Mouse (Mus musculus) right cerebral cortex, adult 18-20 months (tissue): Measurements from ENCODE around the gene Flt3l.
"Not testable (repeated sequence)": the region's sequence is repeated elsewhere in the genome, so short reads cannot be mapped to it uniquely, and the experiment has no call there.

Source experiments
- DNase-seq: peaks from one replicate; pipeline ENCODE4 v3.0.0; 2022; ENCODE audit warnings: mixed read lengths

Flt3l gene

DNA sequence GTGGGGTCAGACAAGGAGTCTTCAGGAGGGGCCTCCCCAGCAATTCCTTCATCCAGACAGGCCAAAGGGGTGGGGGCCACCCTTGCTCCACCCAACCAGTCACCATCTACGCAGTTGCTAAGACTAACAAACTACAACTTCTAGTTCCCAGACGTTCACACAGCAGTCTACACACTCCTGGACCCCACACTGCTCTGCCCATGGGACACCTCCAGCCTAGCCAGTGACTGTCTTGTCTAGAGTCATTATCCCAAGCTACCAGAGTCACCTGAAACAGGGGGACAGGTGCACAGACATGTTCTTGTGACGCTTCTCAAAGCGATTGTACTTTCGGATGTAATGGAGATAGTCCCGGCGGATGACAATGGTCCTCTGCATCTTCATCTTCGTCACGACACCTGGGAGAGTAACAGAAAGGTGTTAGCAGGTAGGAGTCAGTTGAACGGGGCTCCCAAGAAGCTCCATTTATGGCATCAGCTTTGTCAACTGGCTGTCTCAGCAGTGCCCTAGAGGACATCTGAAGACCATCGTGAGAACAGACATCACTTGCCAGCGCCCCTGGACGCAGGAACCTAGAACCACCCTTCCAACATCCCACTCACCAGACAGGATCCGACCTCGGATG, 13.6 kb downstream of the Flt3l start:
- DNase-seq: no peak

GRCm38 (mm10) chr7:45121966-45122365, 14.3 kb downstream of the Flt3l start:
- no peak for DNase-seq

- no peak for DNase-seq
Observed at GRCm38 (mm10) chr7:45121404-45121803, 14.8 kb downstream of the Flt3l start.

DNA sequence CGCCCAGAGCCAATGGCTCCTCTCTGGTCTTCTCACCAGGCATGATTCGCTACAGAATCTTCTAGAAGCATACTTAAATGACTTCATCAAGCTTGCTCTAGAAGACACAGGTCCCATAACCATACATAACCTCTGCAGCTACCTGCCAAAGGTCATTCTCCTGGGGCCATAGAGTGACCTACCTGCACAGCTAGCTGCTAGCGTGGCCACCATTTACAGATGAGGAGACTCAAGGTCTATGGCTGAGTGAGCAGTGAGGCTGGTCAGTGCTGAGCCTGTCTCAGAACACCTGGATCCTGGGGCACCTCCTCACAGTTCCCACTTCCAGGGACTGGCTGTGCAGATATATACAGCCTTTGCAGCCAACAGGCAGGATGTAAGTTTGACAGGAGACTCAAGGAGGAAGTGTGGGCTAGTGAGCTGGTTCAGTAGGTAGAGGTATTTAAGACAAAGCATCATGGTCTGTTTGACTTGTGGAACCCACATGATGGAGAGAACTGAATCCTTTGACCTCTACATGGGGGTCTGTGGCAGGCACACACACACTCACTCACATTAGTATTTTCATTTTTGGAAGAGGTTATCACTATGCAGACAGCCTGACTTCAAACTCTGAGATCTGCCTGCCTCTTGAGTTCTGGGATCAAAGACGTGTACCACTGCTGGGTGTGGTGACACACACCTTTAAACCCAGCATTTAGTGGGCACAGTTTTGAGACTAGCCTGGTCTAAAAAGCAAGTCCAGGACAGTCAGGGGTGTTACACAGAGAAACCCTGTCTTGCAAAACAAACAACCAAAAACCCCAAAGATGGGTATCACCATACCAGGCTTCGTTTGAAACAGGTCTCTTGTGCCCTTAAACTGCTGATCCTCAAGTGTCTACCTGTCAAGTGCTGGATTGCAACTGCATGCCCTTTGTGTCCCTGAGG, 16.2 kb downstream of the Flt3l start:
- DNase-seq: no peak

GRCm38 (mm10) chr7:45118336-45118735, 17.9 kb downstream of the Flt3l start:
- no peak for DNase-seq

DNA sequence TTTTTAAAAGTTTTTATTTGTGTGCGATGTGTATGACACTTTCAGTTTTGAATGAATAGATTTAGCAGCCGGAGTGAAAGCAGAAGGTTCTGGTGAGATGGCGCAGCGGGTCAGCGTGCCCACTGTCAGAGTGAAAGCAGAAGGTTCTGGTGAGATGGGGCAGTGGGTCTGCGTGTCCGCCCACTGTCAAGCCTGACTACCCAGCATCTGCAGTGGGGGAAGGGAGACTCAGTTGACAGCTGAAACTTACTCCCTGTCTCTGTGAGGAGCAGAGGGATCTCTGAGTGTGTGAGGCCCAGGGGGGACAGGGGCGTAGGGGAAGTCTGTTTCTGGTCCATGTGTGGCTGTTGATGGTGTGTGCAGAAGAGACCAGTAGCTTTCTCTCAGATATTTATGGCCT, 18.7 kb downstream of the Flt3l start:
- DNase-seq: no peak

GRCm38 (mm10) chr7:45113476-45113875, 22.8 kb downstream of the Flt3l start:
- DNase-seq: no peak

DNA sequence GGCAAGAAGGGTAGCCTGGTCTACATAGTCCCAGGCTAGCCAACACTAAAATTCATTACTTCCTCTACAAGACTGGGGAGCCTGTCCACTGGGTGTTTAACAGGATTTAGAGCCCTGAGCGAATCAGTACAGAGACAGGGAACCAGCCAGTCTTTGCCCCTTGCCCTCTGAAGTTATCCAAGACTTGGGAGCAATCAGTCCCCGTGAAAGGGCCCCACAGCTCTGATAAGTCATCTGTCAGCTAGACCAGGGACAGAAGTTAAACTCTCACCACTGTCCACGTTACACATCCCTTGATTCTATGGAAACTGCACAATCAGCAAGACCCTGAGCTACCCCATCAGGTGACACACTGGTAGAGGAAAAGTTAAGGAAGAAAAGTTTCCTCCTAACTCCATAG, 23.7 kb downstream of the Flt3l start:
- no peak for DNase-seq

DNA sequence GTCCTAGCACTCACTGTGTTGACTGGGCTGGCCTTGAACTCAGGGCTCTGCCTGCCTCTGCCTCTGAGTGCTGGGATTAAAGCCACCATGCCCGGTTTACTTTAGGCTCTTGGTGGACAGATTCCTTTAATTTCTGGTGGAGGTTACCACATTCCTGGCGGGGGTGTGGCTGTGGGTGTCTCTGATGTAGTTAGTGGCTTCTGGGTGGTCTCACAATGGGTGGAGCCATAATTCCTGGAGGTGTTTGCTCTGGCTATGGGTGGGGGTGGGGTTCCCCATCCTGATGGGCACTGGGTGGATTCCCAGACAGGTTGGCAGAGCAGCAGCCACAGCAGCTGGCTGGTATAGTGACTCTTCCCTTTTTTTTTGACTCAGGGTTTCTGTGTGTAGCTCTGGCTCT, 24.3 kb downstream of the Flt3l start:
- no peak for DNase-seq

DNA sequence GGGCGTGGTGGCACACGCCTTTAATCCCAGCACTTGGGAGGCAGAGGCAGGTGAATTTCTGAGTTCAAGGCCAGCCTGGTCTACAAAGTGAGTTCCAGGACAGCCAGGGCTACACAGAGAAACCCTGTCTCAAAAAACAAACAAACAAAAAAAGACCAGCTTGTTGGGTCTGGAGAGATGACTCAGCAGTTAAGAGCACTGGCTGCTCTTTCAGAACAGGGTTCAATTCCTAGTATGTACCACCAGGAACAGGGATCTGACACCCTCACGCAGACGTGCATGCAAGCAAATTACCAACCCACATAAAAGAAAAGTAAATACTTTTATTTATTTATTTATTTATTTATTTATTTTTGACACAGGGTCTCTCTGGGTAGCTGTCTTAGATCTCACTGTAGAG, 26.1 kb downstream of the Flt3l start:
- not testable (repeated sequence) for DNase-seq

GRCm38 (mm10) chr7:45107052-45107645, 29.1 kb downstream of the Flt3l start:
- DNase-seq: no peak

DNA sequence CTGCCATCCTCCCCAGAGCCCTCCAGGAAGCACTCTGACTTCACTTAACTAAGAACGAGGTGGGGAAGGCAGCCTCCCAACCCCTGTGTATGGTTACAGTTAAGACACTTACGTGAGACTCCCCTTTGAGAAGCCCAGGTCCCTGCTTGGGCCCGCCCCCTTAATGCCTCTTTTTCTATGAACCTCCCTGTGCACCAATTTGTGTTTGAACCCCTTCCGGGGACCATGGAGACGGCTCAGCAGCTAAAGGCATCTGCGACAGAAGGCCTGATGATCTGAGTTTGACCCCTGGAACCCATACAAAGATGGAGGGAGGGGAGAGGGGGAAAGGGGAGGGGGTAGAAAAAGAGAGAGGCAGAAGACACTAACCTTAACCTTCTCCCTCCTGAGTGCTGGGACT, 29.8 kb downstream of the Flt3l start:
- no peak for DNase-seq

DNA sequence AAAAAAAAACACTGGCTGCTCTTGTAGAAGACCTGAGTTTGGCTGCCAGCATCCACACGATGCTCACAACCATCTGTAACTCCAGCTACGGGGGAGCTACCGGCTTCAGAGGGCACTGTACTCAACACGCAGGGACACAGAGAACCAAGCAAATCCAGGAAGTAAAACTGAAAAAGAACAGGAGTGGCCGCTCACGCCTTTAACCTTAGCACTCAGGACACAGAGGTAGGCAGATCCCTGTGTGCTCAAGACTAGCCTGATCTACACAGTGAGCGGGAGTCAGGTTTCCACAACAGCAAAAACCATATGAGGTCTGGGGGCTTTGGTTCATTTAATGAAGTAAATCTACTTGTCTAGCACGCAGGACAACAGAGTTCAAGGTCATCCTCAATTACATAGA, 30.7 kb downstream of the Flt3l start:
- DNase-seq: no peak

DNA sequence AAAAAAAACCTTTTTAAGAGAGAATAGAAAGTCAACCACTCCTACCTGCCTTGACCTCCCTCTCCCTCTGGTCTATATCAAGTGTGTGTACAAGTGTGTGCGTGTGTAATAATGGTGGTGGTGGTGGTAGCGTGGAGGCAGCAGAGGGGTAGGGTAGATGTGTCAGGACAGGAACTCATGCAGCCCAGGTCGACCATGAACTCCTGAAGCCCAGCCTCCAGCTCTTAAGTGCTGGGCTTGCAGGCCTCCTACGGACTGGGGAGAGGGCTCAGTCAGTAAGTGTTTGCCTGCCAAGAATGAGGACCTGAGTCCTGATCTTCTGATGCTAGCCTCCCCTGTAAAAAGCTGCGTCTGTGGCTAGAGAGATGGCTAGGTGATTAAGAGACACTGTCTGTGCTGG, 31.3 kb downstream of the Flt3l start:
- DNase-seq: no peak

GRCm38 (mm10) chr7:45103652-45104180, 32.5 kb downstream of the Flt3l start, which contains the start of gene Fcgrt:
TSS of gene Fcgrt (minus strand) at chr7:45103851.
- peak; percentile 39 for DNase-seq

DNA sequence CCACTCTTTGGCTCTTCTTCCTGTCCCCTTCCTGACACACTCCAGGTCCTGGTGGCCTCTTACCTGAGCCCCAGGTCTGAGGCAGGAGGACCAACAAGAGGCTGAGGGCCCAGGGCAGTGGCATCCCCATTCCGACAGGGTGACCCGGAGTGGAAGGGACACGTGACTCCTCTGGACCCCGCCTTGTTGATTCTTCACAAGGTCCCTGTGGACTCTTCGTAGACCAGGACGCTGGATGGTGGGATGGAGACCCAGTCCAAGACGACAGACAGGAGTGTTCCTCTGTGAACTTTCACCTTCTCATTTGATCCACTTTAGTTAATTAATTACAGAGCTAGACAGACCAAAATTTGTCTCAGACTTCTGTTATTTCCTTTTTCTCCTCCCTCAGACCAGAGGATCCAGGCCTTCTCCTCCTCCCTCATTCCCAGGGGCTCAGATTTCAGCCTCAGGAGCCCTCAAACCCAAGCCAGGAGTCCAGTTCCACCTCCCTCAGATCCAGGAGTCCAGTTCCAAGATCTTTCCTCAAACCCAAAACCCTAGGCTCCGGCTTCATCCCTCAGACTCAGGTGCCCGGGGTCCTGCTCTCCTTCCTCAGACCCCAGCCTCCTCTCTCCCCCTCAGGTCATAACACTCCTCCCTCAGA, 33.2 kb downstream of the Flt3l start:
- DNase-seq: no peak

DNA sequence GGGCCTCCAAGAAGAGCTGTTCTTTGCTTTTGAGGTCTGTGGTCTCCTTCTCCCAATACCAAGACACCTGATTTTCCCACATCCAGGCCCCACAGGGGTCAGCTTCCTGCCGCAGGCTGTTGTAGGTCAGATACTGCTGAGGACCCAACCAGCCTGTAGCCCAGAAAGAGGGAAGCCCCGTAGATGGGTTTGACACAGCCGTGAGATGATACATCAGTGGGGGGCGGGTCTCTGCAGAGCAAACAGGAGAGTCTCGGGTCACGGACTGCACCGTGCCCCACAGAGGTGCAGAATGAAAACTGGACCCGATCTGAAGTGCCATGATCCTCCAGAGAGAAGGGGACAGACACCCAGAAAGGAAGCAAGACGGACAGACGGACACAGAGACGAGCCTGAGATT, 33.8 kb downstream of the Flt3l start:
- no peak for DNase-seq

DNA sequence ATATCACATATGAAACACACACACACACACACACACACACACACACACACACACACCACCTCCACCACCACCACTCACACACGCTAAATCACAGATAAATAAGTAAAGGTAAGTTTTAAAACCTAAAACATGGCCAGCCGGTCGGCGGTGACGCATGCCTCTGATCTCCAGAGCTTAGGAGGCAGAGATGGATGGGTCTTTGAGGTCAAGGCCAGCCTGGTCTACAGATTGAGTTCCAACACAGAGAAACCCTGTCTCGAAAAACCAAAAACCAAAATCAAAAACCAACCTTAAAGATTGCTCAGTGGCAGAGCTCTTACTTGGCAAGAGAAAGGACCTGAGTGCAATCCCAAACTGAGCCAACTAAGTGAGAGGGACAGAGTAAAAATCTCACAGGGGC, 36.2 kb downstream of the Flt3l start:
- DNase-seq: no peak

DNA sequence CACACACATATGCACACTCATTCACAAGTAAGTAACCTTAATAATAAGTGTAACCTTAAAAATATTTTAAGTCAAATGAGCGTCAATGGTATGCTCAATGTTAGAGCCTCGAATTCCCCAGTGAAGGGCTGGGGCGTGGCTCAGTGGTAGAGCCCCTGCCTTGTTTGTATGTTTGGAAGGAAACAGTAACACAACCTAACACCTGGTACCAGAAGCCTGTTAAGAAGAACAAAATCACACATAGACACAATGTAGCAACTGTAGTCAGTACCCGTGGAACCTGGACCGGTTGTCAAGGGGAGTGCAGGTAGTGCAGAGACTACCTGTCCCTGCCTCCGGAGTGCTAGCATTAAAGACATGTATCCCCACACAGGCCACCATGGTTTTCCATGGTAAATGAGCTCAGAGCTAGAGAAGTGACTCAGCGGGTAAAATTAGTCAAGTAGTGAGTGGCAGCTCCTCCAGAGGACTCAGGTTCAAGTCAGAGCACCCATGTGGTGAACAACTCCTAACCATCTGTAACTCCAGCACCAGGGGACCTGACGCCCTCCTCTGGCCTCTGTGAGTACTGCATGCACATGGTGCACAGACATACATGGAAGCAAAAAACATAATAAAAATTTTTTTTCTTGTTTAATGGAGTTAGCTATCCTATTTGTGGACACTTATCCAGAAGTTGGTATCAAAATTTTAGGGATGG, 37.5 kb downstream of the Flt3l start:
- DNase-seq: no peak

- no peak for DNase-seq
Observed at GRCm38 (mm10) chr7:45097479-45097878, 38.8 kb downstream of the Flt3l start.

DNA sequence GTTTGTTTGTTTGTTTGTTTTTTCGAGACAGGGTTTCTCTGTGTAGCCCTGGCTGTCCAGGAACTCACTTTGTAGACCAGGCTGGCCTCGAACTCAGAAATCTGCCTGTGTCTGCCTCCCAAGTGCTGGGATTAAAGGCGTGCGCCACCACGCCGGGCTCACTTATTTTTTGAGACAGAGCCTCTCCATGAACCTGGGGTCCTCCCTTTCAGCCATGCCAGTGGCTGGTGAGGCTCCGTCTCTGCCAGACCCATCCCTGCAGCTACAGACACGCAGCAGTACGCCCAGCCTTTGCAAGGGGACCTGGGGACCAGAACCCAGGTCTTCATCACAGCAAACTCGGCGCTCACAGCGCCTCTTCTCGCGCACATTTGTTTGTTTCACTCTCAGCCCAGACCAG, 40.3 kb downstream of the Flt3l start:
- DNase-seq: not testable (repeated sequence)

DNA sequence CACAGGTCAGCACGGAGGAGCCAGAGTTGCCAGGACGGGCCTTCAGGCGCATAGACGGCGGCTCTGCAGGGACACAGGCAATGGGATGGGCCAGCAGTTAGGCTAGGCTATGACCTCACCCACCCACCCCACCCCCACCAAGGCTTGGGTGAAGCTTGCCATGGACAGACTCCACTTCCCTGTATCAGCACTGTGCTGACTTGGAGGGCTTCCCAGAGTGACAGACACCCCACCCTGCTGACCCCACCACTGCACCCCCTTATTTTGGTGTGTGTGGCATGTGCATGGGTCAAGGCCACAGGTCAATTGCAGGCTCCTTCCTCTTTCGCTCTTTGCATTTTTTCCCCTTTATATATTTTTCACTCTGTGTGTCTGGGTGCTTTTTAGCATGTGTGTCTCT, 40.9 kb downstream of the Flt3l start:
- no peak for DNase-seq

- DNase-seq: no peak
Observed at GRCm38 (mm10) chr7:45094121-45094520, 42.1 kb downstream of the Flt3l start.
